Mouse (Mus musculus) left cerebral cortex, postnatal 10 days (tissue): ENCODE results near the gene Sox8. TPM values are rescaled to one million over a fixed set of nuclear protein-coding genes. Genes with fewer than 3 reads are reported as not detected.
A peak's percentile ranks its signal among the peaks of the same experiment; 100 is the strongest.

ENCODE experiments used
- DNase-seq, 2 experiments: peaks; one replicate each; pipeline ENCODE4 v3.0.0; 2021 to 2022; ENCODE audit warnings: low spot score in 2 of 2, mixed read lengths in 1 of 2; ENCODE audit errors: extremely low spot score in 1 of 2
- intact Hi-C: fragments of 180-260 bp; cut with DNase I; formaldehyde crosslinking; loops from one replicate; pipeline ENCODE4 v1.15.1; 2025
- total RNA-seq, 2 experiments: library from RNA; stranded (reverse); gene quantifications; 2 replicates each; pipeline ENCODE4 v1.2.3; 2021

Gene Sox8
- total RNA-seq, 2 experiments from 2014 or later = 45.3 to 56.2 TPM

- DNase-seq = peak; percentile 69 to 79
- intact Hi-C loops = no loop called here
Measured at GRCm38 (mm10) chr17:25561223-25562028, 9.1 kb downstream of the Sox8 start.

- intact Hi-C loops = no loop called here
- no peak for DNase-seq
Measured at GRCm38 (mm10) chr17:25560554-25561222, 9.8 kb downstream of the Sox8 start.

- DNase-seq = no peak
- intact Hi-C loops = loop anchor here (5.0 kb wide), 1 partner anchor 42 kb away; no protein-coding TSS in a partner anchor
Measured at GRCm38 (mm10) chr17:25559634-25560033, 10.9 kb downstream of the Sox8 start.

- intact Hi-C loops = loop anchor here (5.0 kb wide), 1 partner anchor 39 kb away; no protein-coding TSS in a partner anchor
- peak; percentile 73 to 74 for DNase-seq
Measured at GRCm38 (mm10) chr17:25556630-25557354, 13.7 kb downstream of the Sox8 start.

GRCm38 (mm10) chr17:25555666-25556629 lies 14.5 kb downstream of the Sox8 start:
- DNase-seq = peak; percentile 73
- intact Hi-C loops = loop anchor here (5.0 kb wide), 1 partner anchor 39 kb away; no protein-coding TSS in a partner anchor

- no peak for DNase-seq
- intact Hi-C loops = loop anchor here (5.0 kb wide), 1 partner anchor 38 kb away; no protein-coding TSS in a partner anchor
Measured at GRCm38 (mm10) chr17:25555159-25555558, 15.3 kb downstream of the Sox8 start.

GRCm38 (mm10) chr17:25551313-25551712 lies 19.2 kb downstream of the Sox8 start:
- intact Hi-C loops = no loop called here

GRCm38 (mm10) chr17:25550020-25550419 lies 20.5 kb downstream of the Sox8 start:
- intact Hi-C loops = no loop called here

More at GRCm38 (mm10) chr17:25551313-25551712, 19.2 kb downstream of the Sox8 start:
- DNase-seq = no peak

GRCm38 (mm10) chr17:25547026-25547425 lies 23.5 kb downstream of the Sox8 start:
- intact Hi-C loops = no loop called here

More at GRCm38 (mm10) chr17:25550020-25550419, 20.5 kb downstream of the Sox8 start:
- no peak for DNase-seq

GRCm38 (mm10) chr17:25541768-25542167 lies 28.7 kb downstream of the Sox8 start:
- intact Hi-C loops = no loop called here
- DNase-seq = no peak

More at GRCm38 (mm10) chr17:25547026-25547425, 23.5 kb downstream of the Sox8 start:
- DNase-seq = no peak

GRCm38 (mm10) chr17:25540731-25541130 lies 29.8 kb downstream of the Sox8 start:
- DNase-seq = no peak
- intact Hi-C loops = no loop called here

- peak in 1 of 2 experiments; percentile 56 for DNase-seq
- intact Hi-C loops = no loop called here
Measured at GRCm38 (mm10) chr17:25538945-25539875, 31.3 kb downstream of the Sox8 start.

GRCm38 (mm10) chr17:25530357-25531022 lies 40.0 kb downstream of the Sox8 start:
- DNase-seq = no peak
- intact Hi-C loops = no loop called here

GRCm38 (mm10) chr17:25522080-25522479 lies 48.4 kb downstream of the Sox8 start:
- no peak for DNase-seq
- intact Hi-C loops = no loop called here

- intact Hi-C loops = no loop called here
- DNase-seq = no peak
Measured at GRCm38 (mm10) chr17:25520492-25520891, 50.0 kb downstream of the Sox8 start.

- peak; percentile 35 to 42 for DNase-seq
- intact Hi-C loops = loop anchor here (5.0 kb wide), 1 partner anchor 38 kb away; no protein-coding TSS in a partner anchor
Measured at GRCm38 (mm10) chr17:25519511-25519910, 51.0 kb downstream of the Sox8 start.
